Mouse (Mus musculus) CH12.LX (cell line): ENCODE measurements around the gene Zfp219. TPM values are rescaled to one million over a fixed set of nuclear protein-coding genes. Genes with fewer than 3 reads are reported as not detected.
A peak's percentile ranks its signal among the peaks of the same experiment; 100 is the strongest.

ENCODE experiments used
- DNase-seq: peaks from one replicate; pipeline ENCODE4 v3.0.0-alpha.2; 2013; ENCODE audit errors: extremely low read depth
- H3K27ac ChIP-seq: 2 replicates; pipeline ENCODE4 v1.5.1; 2012; ENCODE audit warnings: low read depth, mild to moderate bottlenecking, control low read depth, moderate library complexity; ENCODE audit not compliant: insufficient read depth
- H3K27me3 ChIP-seq: replicated peaks from 2 replicates; pipeline ENCODE3; 2012; ENCODE audit warnings: inconsistent platforms
- H3K36me3 ChIP-seq, 2 experiments: replicated peaks in 1 of 2; 2 replicates each; pipeline versions ENCODE3 to v1.6.1; 2012; ENCODE audit warnings: inconsistent platforms in 1 of 2, low read length in 1 of 2, mild to moderate bottlenecking in 1 of 2, mixed read lengths in 1 of 2, moderate library complexity in 1 of 2; ENCODE audit not compliant: control insufficient read depth in 1 of 2, insufficient read depth in 1 of 2
- H3K4me1 ChIP-seq, 2 experiments: 2 replicates each; pipeline ENCODE4 v1.6.1; 2012; ENCODE audit warnings: inconsistent platforms in 1 of 2, moderate library complexity in 1 of 2; ENCODE audit not compliant: insufficient read depth in 2 of 2, control insufficient read depth in 1 of 2
- H3K4me2 ChIP-seq: 2 replicates; pipeline ENCODE4 v1.6.1; 2012; ENCODE audit warnings: low read depth, mild to moderate bottlenecking, control low read depth; ENCODE audit not compliant: poor library complexity, insufficient read depth, severe bottlenecking
- H3K4me3 ChIP-seq, 3 experiments: fragments of 150-350 bp in 1 of 3; sonication (generic) in 1 of 3; replicated peaks in 1 of 3; 2 replicates each; pipeline versions ENCODE3 to v1.5.1; 2011 to 2012; ENCODE audit warnings: low read depth in 2 of 3, low read length in 2 of 3, mild to moderate bottlenecking in 2 of 3, moderate library complexity in 2 of 3, control low read depth in 1 of 3, improper control_type of control experiment in 1 of 3, inconsistent platforms in 1 of 3, mixed read lengths in 1 of 3; ENCODE audit not compliant: poor library complexity in 1 of 3
- H3K79me2 ChIP-seq: replicated peaks from 2 replicates; pipeline ENCODE4 v1.6.1; 2012; ENCODE audit warnings: mild to moderate bottlenecking, moderate library complexity; ENCODE audit not compliant: control insufficient read depth, poor library complexity, insufficient read depth, severe bottlenecking; ENCODE audit errors: extremely low read depth
- H3K9ac ChIP-seq: 2 replicates; pipeline ENCODE4 v1.6.1; 2012; ENCODE audit warnings: low read depth, mild to moderate bottlenecking, control low read depth, moderate library complexity; ENCODE audit not compliant: insufficient read depth
- H3K9me3 ChIP-seq: replicated peaks from 2 replicates; pipeline ENCODE3; 2012; ENCODE audit warnings: low read length, inconsistent platforms, mixed read lengths
- BHLHE40 ChIP-seq: IDR thresholded peaks from 2 replicates; pipeline ENCODE4 v1.6.1; 2011; ENCODE audit warnings: mild to moderate bottlenecking, low read depth, low read length, improper control_type of control experiment
- CHD1 ChIP-seq: IDR thresholded peaks from 2 replicates; pipeline ENCODE4 v1.6.1; 2012; ENCODE audit warnings: low read depth, low read length, improper control_type of control experiment, inconsistent platforms
- ELF1 ChIP-seq: IDR thresholded peaks from 2 replicates; pipeline ENCODE4 v1.6.1; 2014; ENCODE audit warnings: low read depth, mild to moderate bottlenecking, inconsistent platforms, low read length, improper control_type of control experiment
- EP300 ChIP-seq: IDR thresholded peaks from 2 replicates; pipeline ENCODE4 v1.6.1; 2011; ENCODE audit warnings: low read length, improper control_type of control experiment
- ETS1 ChIP-seq: conservative IDR thresholded peaks from 2 replicates; pipeline ENCODE4 v1.6.1; 2012; ENCODE audit warnings: low read depth, mild to moderate bottlenecking, inconsistent platforms, low read length, improper control_type of control experiment, moderate library complexity
- IRF4 ChIP-seq: IDR thresholded peaks from 2 replicates; pipeline ENCODE4 v1.6.1; 2014; ENCODE audit warnings: low read depth, mild to moderate bottlenecking, inconsistent platforms, low read length, improper control_type of control experiment
- JUN ChIP-seq: IDR thresholded peaks from 2 replicates; pipeline ENCODE4 v1.6.1; 2011; ENCODE audit warnings: low read depth, mild to moderate bottlenecking, low read length, improper control_type of control experiment, moderate library complexity; ENCODE audit not compliant: insufficient read depth
- JUND ChIP-seq: conservative IDR thresholded peaks from 2 replicates; pipeline ENCODE4 v1.6.1; 2011; ENCODE audit warnings: low read depth, low read length, improper control_type of control experiment
- KAT2A ChIP-seq: IDR thresholded peaks from 2 replicates; pipeline ENCODE4 v1.6.1; 2012; ENCODE audit warnings: low read length, improper control_type of control experiment, inconsistent platforms; ENCODE audit not compliant: insufficient replicate concordance
- MAFK ChIP-seq: IDR thresholded peaks from 2 replicates; pipeline ENCODE4 v1.6.1; 2011; ENCODE audit warnings: low read length, improper control_type of control experiment; ENCODE audit not compliant: insufficient replicate concordance
- MAZ ChIP-seq: IDR thresholded peaks from 2 replicates; pipeline ENCODE4 v1.6.1; 2012; ENCODE audit warnings: low read depth, mild to moderate bottlenecking, inconsistent platforms, low read length, improper control_type of control experiment, moderate library complexity
- MEF2A ChIP-seq: IDR thresholded peaks from 2 replicates; pipeline ENCODE4 v1.6.1; 2014; ENCODE audit warnings: low read depth, mild to moderate bottlenecking, inconsistent platforms, low read length, improper control_type of control experiment, borderline replicate concordance
- MXI1 ChIP-seq: IDR thresholded peaks from 2 replicates; pipeline ENCODE4 v1.6.1; 2011; ENCODE audit warnings: mild to moderate bottlenecking, low read depth, low read length, improper control_type of control experiment
- MYC ChIP-seq: IDR thresholded peaks from 2 replicates; pipeline ENCODE4 v1.6.1; 2011; ENCODE audit warnings: low read depth, mild to moderate bottlenecking, improper control_type of control experiment, low read length
- RAD21 ChIP-seq: IDR thresholded peaks from 2 replicates; pipeline ENCODE4 v1.6.1; 2011; ENCODE audit warnings: low read depth, mild to moderate bottlenecking, low read length, improper control_type of control experiment, moderate library complexity
- RCOR1 ChIP-seq: conservative IDR thresholded peaks from 2 replicates; pipeline ENCODE4 v1.6.1; 2012; ENCODE audit warnings: low read depth, mild to moderate bottlenecking, inconsistent platforms, low read length, improper control_type of control experiment
- SIN3A ChIP-seq: IDR thresholded peaks from 2 replicates; pipeline ENCODE4 v1.6.1; 2012; ENCODE audit warnings: low read length, improper control_type of control experiment, inconsistent platforms
- TBP ChIP-seq: conservative IDR thresholded peaks from 2 replicates; pipeline ENCODE4 v1.6.1; 2011; ENCODE audit warnings: low read depth, low read length, improper control_type of control experiment
- TCF12 ChIP-seq: IDR thresholded peaks from 2 replicates; pipeline ENCODE4 v1.6.1; 2014; ENCODE audit warnings: low read depth, mild to moderate bottlenecking, inconsistent platforms, low read length, improper control_type of control experiment
- USF1 ChIP-seq: IDR thresholded peaks from 2 replicates; pipeline ENCODE4 v1.6.1; 2014; ENCODE audit warnings: low read depth, mild to moderate bottlenecking, inconsistent platforms, low read length, improper control_type of control experiment
- ZKSCAN1 ChIP-seq: IDR thresholded peaks from 2 replicates; pipeline ENCODE4 v1.6.1; 2012; ENCODE audit warnings: low read depth, inconsistent platforms, low read length, improper control_type of control experiment, borderline replicate concordance
- ZMIZ1 ChIP-seq: IDR thresholded peaks from 2 replicates; pipeline ENCODE4 v1.6.1; 2012; ENCODE audit warnings: low read depth, mild to moderate bottlenecking, inconsistent platforms, low read length, improper control_type of control experiment
- ZNF384 ChIP-seq: IDR thresholded peaks from 2 replicates; pipeline ENCODE4 v1.6.1; 2012; ENCODE audit warnings: low read depth, low read length, improper control_type of control experiment, inconsistent platforms
- dilution Hi-C: fragments of 300-500 bp; cut with MboI; formaldehyde crosslinking; loops from 2 replicates; pipeline ENCODE4 v1.14.3; 2020; ENCODE audit warnings: low sequenced_read_pairs; ENCODE audit not compliant: extremely low pct_unique_long_range_greater_than_20kb, extremely low pct_ligation_motif_present
- in situ Hi-C: fragments of 300-500 bp; cut with MboI; formaldehyde crosslinking; loops from 3 replicates; pipeline ENCODE4 v1.14.3; 2019; ENCODE audit warnings: low sequenced_read_pairs, low pct_ligation_motif_present, low pct_unique_long_range_greater_than_20kb, mixed read lengths
- polyA plus RNA-seq: library from polyadenylated mRNA; unstranded; fragments of >175 nt; gene quantifications from 2 replicates; pipeline ENCODE4 v1.2.1, GENCODE M21; 2012; ENCODE audit warnings: low read depth; ENCODE audit not compliant: insufficient read length
- total RNA-seq, 2 experiments: library from RNA; depleted of rRNA; stranded (reverse); fragments of 300-350 nt in 1 of 2; fragments of >200 nt in 1 of 2; gene quantifications; 2 replicates each; pipeline ENCODE4 v1.2.3; 2012 to 2014

Zfp219 gene
- total and polyA plus RNA-seq, 3 experiments, result 15.8 to 20.8 (median 20.0) TPM

- H3K27ac ChIP-seq, result peak overlapping the region; percentile 95
- no peaks in the 10 kb centered on the region for H3K27me3 ChIP-seq
- peak overlapping the region in 1 of 3 experiments; percentile 1 for H3K4me3 ChIP-seq
- H3K36me3 ChIP-seq, result peaks cover 0 to 15% of the 10 kb centered on the region in 2 experiments
- dilution Hi-C loops, result no loop called here
- peak overlapping the region; percentile 94; the same call in 1 of the 2 replicates for H3K9ac ChIP-seq
- peak; percentile 78 for DNase-seq
- no peaks in the 10 kb centered on the region for H3K9me3 ChIP-seq
- no peaks in the 10 kb centered on the region; the same call in 1 of the 2 replicates for H3K79me2 ChIP-seq
- TF ChIP-seq SIN3A (peak; percentile 43; the same call in 1 of the 2 replicates), ZMIZ1 (peak; percentile 45; the same call in 1 of the 2 replicates), ZNF384 (no peak), TCF12 (0 out of 2 replicates have a peak, but pooled peaks have one; percentile 51), MEF2A (peak; percentile 82), BHLHE40 (peak; percentile 25; the same call in 1 of the 2 replicates), MYC (peak; percentile 54; the same call in 1 of the 2 replicates), MXI1 (peak; percentile 41; the same call in 1 of the 2 replicates), IRF4 (0 out of 2 replicates have a peak, but pooled peaks have one; percentile 5), KAT2A (0 out of 2 replicates have a peak, but pooled peaks have one; percentile 23), EP300 (0 out of 2 replicates have a peak, but pooled peaks have one; percentile 7), RCOR1 (no peak), JUND (peak; percentile 40), CHD1 (no peak; the same call in 1 of the 2 replicates), RAD21 (no peak), JUN (peak; percentile 51), TBP (0 out of 2 replicates have a peak, but pooled peaks have one; percentile 37), MAFK (peak; percentile 38; the same call in 1 of the 2 replicates), ELF1 (no peak), USF1 (no peak), ZKSCAN1 (no peak), ETS1 (peak; percentile 65; the same call in 1 of the 2 replicates), MAZ (peak; percentile 67; the same call in 1 of the 2 replicates)
- H3K4me2 ChIP-seq, result peak overlapping the region; percentile 92
- H3K4me1 ChIP-seq, result peaks cover 18 to 40% of the 10 kb centered on the region in 2 experiments
- in situ Hi-C loops, result loop anchor here (5.0 kb wide), 1 partner anchor 114 kb away; no protein-coding TSS in a partner anchor
Measured at GRCm38 (mm10) chr14:52021568-52022212, 1.2 kb upstream of the Zfp219 start.
